ENCODE assay signal across 8 mouse cellular contexts in the genomic region with DNA sequence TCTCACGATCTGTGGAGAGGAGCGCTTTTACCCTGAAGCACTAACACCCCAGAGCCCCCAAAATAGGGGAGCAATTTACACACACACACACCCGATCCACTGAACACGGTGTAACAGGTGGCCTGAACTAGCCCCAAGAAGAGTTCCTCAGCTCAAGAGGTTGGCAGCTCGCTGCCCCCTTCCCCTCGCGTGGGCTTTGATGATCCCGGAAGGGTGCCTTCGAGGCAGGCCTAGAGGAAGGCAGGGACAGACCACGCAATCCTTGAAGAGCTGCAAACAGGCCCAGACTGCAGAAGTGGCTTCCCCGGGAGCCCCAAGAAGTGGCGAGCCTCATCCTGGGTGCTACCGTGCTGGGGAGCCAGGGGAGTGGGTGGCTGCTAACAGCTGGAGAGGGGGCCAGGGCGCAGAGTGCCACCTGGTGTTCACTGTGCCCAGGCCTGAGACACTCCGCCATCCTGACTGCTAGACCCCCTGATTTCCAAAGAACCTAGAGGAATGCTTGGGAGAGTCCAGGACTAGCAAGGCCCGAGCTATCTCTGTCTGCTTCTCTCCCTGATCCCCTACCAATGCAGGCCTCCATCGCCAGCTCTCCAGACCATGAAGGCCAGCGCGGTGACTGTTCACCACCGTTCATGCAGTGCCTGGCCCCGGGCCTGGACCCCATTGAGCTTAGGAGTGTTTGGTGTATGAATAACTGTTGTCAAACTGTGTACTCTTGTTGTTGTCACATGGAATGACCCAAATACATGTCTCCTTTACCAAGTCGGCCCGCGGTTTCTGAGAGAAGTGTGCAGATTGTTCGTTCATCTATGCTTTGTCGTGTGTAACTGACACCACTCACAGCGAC. TPM values are rescaled to one million over a fixed set of nuclear protein-coding genes. Genes with fewer than 3 reads are reported as not detected.
A peak's percentile ranks its signal among the peaks of the same experiment; 100 is the strongest.
DNase-seq lines count a peak whose midpoint lies in the region; ATAC-seq lines count a peak whose summit lies in the region.

No protein-coding gene starts in this region.

- peak overlapping the region; percentile 59 for H3K4me3 ChIP-seq in kidney, embryonic 16.5 days (ENCODE audit: low read length)
- no peak overlapping the region for H3K4me3 ChIP-seq in embryonic facial prominence, embryonic 11.5 days (ENCODE audit: low read depth, low read length)
- H3K4me3 ChIP-seq in hindbrain, embryonic 14.5 days (replicated peaks; ENCODE audit: low read length) = peak overlapping the region; percentile 70
- H3K4me3 ChIP-seq in neural tube, embryonic 15.5 days (replicated peaks) = peak overlapping the region; percentile 63

- DNase-seq in kidney, postnatal 36 days = no peak
- peak; percentile 38 for DNase-seq in embryonic facial prominence, embryonic 11.5 days (ENCODE audit: low spot score)
- DNase-seq in hindbrain, embryonic 14.5 days (ENCODE audit: low spot score) = no peak
- no peak for DNase-seq in gastrocnemius, postnatal 25 days
- no peak for DNase-seq in left cerebral cortex, postnatal 4 days
- DNase-seq in frontal cortex, postnatal 25 days (ENCODE audit: low spot score in 2 of 2) = no peak

- 33% methylated on average over 27 of the region's 27 CpGs for WGBS in kidney, embryonic 16.5 days
- 30% methylated on average over 27 of the region's 27 CpGs for WGBS in embryonic facial prominence, embryonic 11.5 days
- 31% methylated on average over 27 of the region's 27 CpGs for WGBS in hindbrain, embryonic 14.5 days
- WGBS in neural tube, embryonic 15.5 days = 32% methylated on average over 27 of the region's 27 CpGs

- peaks cover 86% of the 10 kb centered on the region for H3K27me3 ChIP-seq in kidney, embryonic 16.5 days (ENCODE audit: insufficient read depth, low read length)
- H3K27me3 ChIP-seq in embryonic facial prominence, embryonic 11.5 days (ENCODE audit: control insufficient read depth, insufficient read depth, low read length) = peaks cover 53% of the 10 kb centered on the region
- H3K27me3 ChIP-seq in hindbrain, embryonic 14.5 days (ENCODE audit: control insufficient read depth, insufficient read depth, low read length) = peaks cover 9% of the 10 kb centered on the region
- peaks cover 47% of the 10 kb centered on the region for H3K27me3 ChIP-seq in neural tube, embryonic 15.5 days (replicated peaks)

- H3K4me1 ChIP-seq in kidney, embryonic 16.5 days (ENCODE audit: insufficient read depth, low read length) = peaks cover 18% of the 10 kb centered on the region
- H3K4me1 ChIP-seq in embryonic facial prominence, embryonic 11.5 days (ENCODE audit: control insufficient read depth, insufficient read depth, low read length) = peaks cover 8% of the 10 kb centered on the region
- peaks cover 23% of the 10 kb centered on the region for H3K4me1 ChIP-seq in hindbrain, embryonic 14.5 days (replicated peaks; ENCODE audit: control insufficient read depth, insufficient read depth, low read length)
- peaks cover 50% of the 10 kb centered on the region for H3K4me1 ChIP-seq in neural tube, embryonic 15.5 days

- H3K9ac ChIP-seq in kidney, embryonic 16.5 days (replicated peaks; ENCODE audit: low read length) = no peak overlapping the region
- H3K9ac ChIP-seq in embryonic facial prominence, embryonic 11.5 days (replicated peaks; ENCODE audit: low read length) = no peak overlapping the region
- no peak overlapping the region for H3K9ac ChIP-seq in hindbrain, embryonic 14.5 days
- H3K9ac ChIP-seq in neural tube, embryonic 15.5 days (replicated peaks) = 0 out of 2 replicates have a peak overlapping the region, but pooled peaks have one; percentile 75

- intact Hi-C loops in left cerebral cortex, postnatal 4 days (cut with DNase I) = no loop called here

- ATAC-seq in kidney, embryonic 16.5 days (ENCODE audit: low FRiP score, low TSS enrichment) = no peak
- no peak for ATAC-seq in embryonic facial prominence, embryonic 11.5 days (replicated peaks; ENCODE audit: insufficient number of reproducible peaks, low FRiP score, low TSS enrichment, low read depth)
- 0 out of 2 replicates have a peak, but pooled peaks have one; percentile 21 for ATAC-seq in hindbrain, embryonic 14.5 days (ENCODE audit: low FRiP score)
- ATAC-seq in neural tube, embryonic 15.5 days (ENCODE audit: low FRiP score) = 0 out of 2 replicates have a peak, but pooled peaks have one; percentile 13

- H3K4me2 ChIP-seq in kidney, embryonic 16.5 days (replicated peaks; ENCODE audit: low read depth, low read length) = peak overlapping the region; percentile 100
- H3K4me2 ChIP-seq in embryonic facial prominence, embryonic 11.5 days (ENCODE audit: low read depth, low read length) = peak overlapping the region; percentile 100
- H3K4me2 ChIP-seq in hindbrain, embryonic 14.5 days (replicated peaks) = peak overlapping the region; percentile 97
- peak overlapping the region; percentile 97 for H3K4me2 ChIP-seq in neural tube, embryonic 15.5 days

- no peaks in the 10 kb centered on the region for H3K36me3 ChIP-seq in kidney, embryonic 16.5 days (ENCODE audit: insufficient read depth, low read length)
- H3K36me3 ChIP-seq in embryonic facial prominence, embryonic 11.5 days (replicated peaks; ENCODE audit: control insufficient read depth, insufficient read depth, low read depth, low read length) = no peaks in the 10 kb centered on the region
- H3K36me3 ChIP-seq in hindbrain, embryonic 14.5 days (replicated peaks; ENCODE audit: control insufficient read depth, insufficient read depth) = no peaks in the 10 kb centered on the region
- H3K36me3 ChIP-seq in neural tube, embryonic 15.5 days = no peaks in the 10 kb centered on the region

- no peak overlapping the region for H3K27ac ChIP-seq in kidney, embryonic 16.5 days (ENCODE audit: low read length)
- no peak overlapping the region for H3K27ac ChIP-seq in embryonic facial prominence, embryonic 11.5 days (replicated peaks; ENCODE audit: low read depth, low read length)
- H3K27ac ChIP-seq in hindbrain, embryonic 14.5 days = no peak overlapping the region
- H3K27ac ChIP-seq in neural tube, embryonic 15.5 days (replicated peaks) = no peak overlapping the region

- H3K9me3 ChIP-seq in kidney, embryonic 16.5 days (ENCODE audit: low read length) = no peaks in the 10 kb centered on the region
- no peaks in the 10 kb centered on the region for H3K9me3 ChIP-seq in embryonic facial prominence, embryonic 11.5 days (replicated peaks; ENCODE audit: control insufficient read depth, low read length)
- no peaks in the 10 kb centered on the region for H3K9me3 ChIP-seq in hindbrain, embryonic 14.5 days (ENCODE audit: control insufficient read depth, low read length)
- H3K9me3 ChIP-seq in neural tube, embryonic 15.5 days (replicated peaks) = no peaks in the 10 kb centered on the region

RNA-seq across cellular contexts. Expression of a gene that starts 7.1 kb away (rescaled TPM):
- 0.91 and 1.2 TPM in 2 replicates for polyA plus RNA-seq in kidney, embryonic 16.5 days (2015; fragmentation: Nextera tagmentation; extraction: Ambion mirVana)
- 0.49 and 0.88 TPM in 2 replicates for polyA plus RNA-seq in embryonic facial prominence, embryonic 11.5 days (2014; fragmentation: Nextera tagmentation; extraction: Ambion mirVana)
- polyA plus RNA-seq in hindbrain, embryonic 14.5 days (2014; fragmentation: Nextera tagmentation; extraction: Ambion mirVana) = 9.0 and 10.1 TPM in 2 replicates
- polyA plus RNA-seq in neural tube, embryonic 15.5 days (2015; fragmentation: Nextera tagmentation; extraction: Ambion mirVana) = 9.7 and 10.1 TPM in 2 replicates
- under 1 TPM; 0.08 to 0.24 TPM for total RNA-seq in gastrocnemius, postnatal 25 days (2021)
- 10 to 100 TPM; 14.4 to 18.2 TPM for total RNA-seq in left cerebral cortex, postnatal 4 days (2021)

RNA-seq across cellular contexts. Expression of a gene that starts 42.2 kb away (rescaled TPM):
- polyA plus RNA-seq in kidney, embryonic 16.5 days (2015; fragmentation: Nextera tagmentation; extraction: Ambion mirVana) = 257 and 279 TPM in 2 replicates
- polyA plus RNA-seq in embryonic facial prominence, embryonic 11.5 days (2014; fragmentation: Nextera tagmentation; extraction: Ambion mirVana) = 415 and 428 TPM in 2 replicates
- 136 and 148 TPM in 2 replicates for polyA plus RNA-seq in hindbrain, embryonic 14.5 days (2014; fragmentation: Nextera tagmentation; extraction: Ambion mirVana)
- 129 and 207 TPM in 2 replicates for polyA plus RNA-seq in neural tube, embryonic 15.5 days (2015; fragmentation: Nextera tagmentation; extraction: Ambion mirVana)
- total RNA-seq in gastrocnemius, postnatal 25 days (2021) = 10 to 100 TPM; 24.6 to 24.7 TPM
- 10 to 100 TPM; 43.6 to 45.5 TPM for total RNA-seq in left cerebral cortex, postnatal 4 days (2021)

RNA-seq across cellular contexts. Expression of a gene that starts 51.4 kb away (rescaled TPM):
- 20.2 and 23.4 TPM in 2 replicates for polyA plus RNA-seq in kidney, embryonic 16.5 days (2015; fragmentation: Nextera tagmentation; extraction: Ambion mirVana)
- polyA plus RNA-seq in embryonic facial prominence, embryonic 11.5 days (2014; fragmentation: Nextera tagmentation; extraction: Ambion mirVana) = 13.3 and 16.7 TPM in 2 replicates
- polyA plus RNA-seq in hindbrain, embryonic 14.5 days (2014; fragmentation: Nextera tagmentation; extraction: Ambion mirVana) = 68.0 and 76.5 TPM in 2 replicates
- polyA plus RNA-seq in neural tube, embryonic 15.5 days (2015; fragmentation: Nextera tagmentation; extraction: Ambion mirVana) = 70.8 and 74.9 TPM in 2 replicates
- 1 to 10 TPM; 2.5 to 2.9 TPM for total RNA-seq in gastrocnemius, postnatal 25 days (2021)
- 10 to 100 TPM; 61.2 to 61.6 TPM for total RNA-seq in left cerebral cortex, postnatal 4 days (2021)

Comparison
In these comparisons a context has a peak if more than half of its experiments do, and no peak if none do; other contexts are left out.
1. ATAC-seq: peak in hindbrain, embryonic 14.5 days (single experiment) and neural tube, embryonic 15.5 days (single experiment); none in kidney, embryonic 16.5 days (single experiment) and embryonic facial prominence, embryonic 11.5 days (single experiment).
2. Peak in every context shown above with its lines, with median percentiles within 50 percentile points of each other: H3K4me2 ChIP-seq.